Mouse (Mus musculus): ENCODE measurements at regions not wholly inside any gene's neighbourhood (a gene's known extent, or its start where the extent isn't known, plus 50 kb on each side); places are given as distances from the start of the nearest gene placed in this dataset.
"Not testable (repeated sequence)": the region's sequence is repeated elsewhere in the genome, so short reads cannot be mapped to it uniquely, and the experiment has no call there.

- no peak for DNase-seq
Measured at GRCm38 (mm10) chr9:41914611-41915010, 209.5 kb downstream of the Sorl1 start.

GRCm38 (mm10) chr9:41913911-41914310 lies 210.2 kb downstream of the Sorl1 start:
- DNase-seq, result no peak

GRCm38 (mm10) chr9:41912482-41912881 lies 211.6 kb downstream of the Sorl1 start:
- no peak for DNase-seq

GRCm38 (mm10) chr9:41900606-41900974 lies 223.5 kb downstream of the Sorl1 start:
- no peak for DNase-seq

GRCm38 (mm10) chr9:41899766-41900605 lies 224.1 kb downstream of the Sorl1 start:
- DNase-seq, result no peak

- DNase-seq, result no peak
Measured at GRCm38 (mm10) chr9:41895106-41895505, 229.0 kb downstream of the Sorl1 start.

- DNase-seq, result no peak
Measured at GRCm38 (mm10) chr9:41892841-41893240, 231.3 kb downstream of the Sorl1 start.

- DNase-seq, result peak; percentile 69
Measured at GRCm38 (mm10) chr9:41891206-41891605, 232.9 kb downstream of the Sorl1 start.

GRCm38 (mm10) chr9:41890273-41891141 lies 233.6 kb downstream of the Sorl1 start:
- peak; percentile 80 for DNase-seq

- DNase-seq, result no peak
Measured at GRCm38 (mm10) chr9:41889568-41890272, 234.4 kb downstream of the Sorl1 start.

- no peak for DNase-seq
Measured at GRCm38 (mm10) chr9:41888616-41889150, 235.4 kb downstream of the Sorl1 start.

GRCm38 (mm10) chr9:41886456-41886855 lies 237.6 kb downstream of the Sorl1 start:
- not testable (repeated sequence) for DNase-seq

GRCm38 (mm10) chr9:41880457-41880856 lies 243.6 kb downstream of the Sorl1 start:
- DNase-seq, result no peak

- DNase-seq, result no peak
Measured at GRCm38 (mm10) chr9:41879080-41879479, 245.0 kb downstream of the Sorl1 start.

GRCm38 (mm10) chr9:41861136-41861535 lies 263.0 kb downstream of the Sorl1 start:
- no peak for DNase-seq

GRCm38 (mm10) chr9:41860681-41861080 lies 263.4 kb downstream of the Sorl1 start:
- DNase-seq, result peak; percentile 71

GRCm38 (mm10) chr9:41859780-41860179 lies 264.3 kb downstream of the Sorl1 start:
- DNase-seq, result no peak

GRCm38 (mm10) chr9:41852099-41852498 lies 272.0 kb downstream of the Sorl1 start:
- DNase-seq, result no peak

- DNase-seq, result no peak
Measured at GRCm38 (mm10) chr9:41849628-41850326, 274.3 kb downstream of the Sorl1 start.

- DNase-seq, result no peak
Measured at GRCm38 (mm10) chr9:41844616-41845015, 279.5 kb downstream of the Sorl1 start.

- no peak for DNase-seq
Measured at GRCm38 (mm10) chr9:41834487-41835404, 289.4 kb downstream of the Sorl1 start.
